Mouse (Mus musculus): Measurements from ENCODE around the gene Platr17. TPM values are rescaled to one million over a fixed set of nuclear protein-coding genes. Genes with fewer than 3 reads are reported as not detected.
A peak's percentile ranks its signal among the peaks of the same experiment; 100 is the strongest.

Gene Platr17
- polyA plus RNA-seq, 1 experiment from 2014 or later: 0.19 TPM

GRCm38 (mm10) chr17:33928251-33928947, 23.5 kb downstream of the Platr17 start:
- DNase-seq (ENCODE audit: extremely low spot score, low spot score): no peak
- Histone ChIP-seq H3K27me3 (ENCODE audit: poor library complexity, severe bottlenecking) (peaks cover 4% of the 10 kb centered on the region; the same call in 1 of the 2 replicates), H3K4me1 (peaks cover 51% of the 10 kb centered on the region), H3K9me3 (no peaks in the 10 kb centered on the region), H3K36me3 (replicated peaks) (peaks cover 44% of the 10 kb centered on the region), H3K4me3 (peak overlapping the region; percentile 98), H3K27ac (peak overlapping the region; percentile 92)
- WGBS: 68% methylated on average over 21 of the region's 21 CpGs

- Histone ChIP-seq H3K36me3 (replicated peaks) (peaks cover 56% of the 10 kb centered on the region), H3K4me1 (peaks cover 51% of the 10 kb centered on the region), H3K27me3 (ENCODE audit: poor library complexity, severe bottlenecking) (peaks cover 4% of the 10 kb centered on the region; the same call in 1 of the 2 replicates), H3K27ac (peak within 1 kb of the TSS; percentile 92), H3K9me3 (no peaks in the 10 kb centered on the region), H3K4me3 (peak within 1 kb of the TSS; percentile 98)
- DNase-seq (ENCODE audit: extremely low spot score, low spot score): peak; percentile 93
- WGBS: under 1% methylated on average over 80 of the region's 80 CpGs
These were observed 24.7 kb downstream of the Platr17 start, which contains the start of gene Rgl2 for GRCm38 (mm10) chr17:33929371-33930279. Gene Rgl2, plus strand, starts transcription at chr17:33929543.

- H3K4me3 ChIP-seq: peak overlapping the region; percentile 98
- peaks cover 4% of the 10 kb centered on the region; the same call in 1 of the 2 replicates for H3K27me3 ChIP-seq (ENCODE audit: poor library complexity, severe bottlenecking)
- no peak for DNase-seq (ENCODE audit: extremely low spot score, low spot score)
- WGBS: under 1% methylated on average over 45 of the region's 45 CpGs
- peak overlapping the region; percentile 92 for H3K27ac ChIP-seq
- peaks cover 57% of the 10 kb centered on the region for H3K36me3 ChIP-seq (replicated peaks)
- H3K4me1 ChIP-seq: peaks cover 49% of the 10 kb centered on the region
- no peaks in the 10 kb centered on the region for H3K9me3 ChIP-seq
These were observed 25.6 kb downstream of the Platr17 start for GRCm38 (mm10) chr17:33930280-33931158.

- no peak for DNase-seq (ENCODE audit: extremely low spot score, low spot score)
- Histone ChIP-seq H3K9me3 (no peaks in the 10 kb centered on the region), H3K36me3 (replicated peaks) (peaks cover 57% of the 10 kb centered on the region), H3K4me3 (peak overlapping the region; percentile 98), H3K27ac (peak overlapping the region; percentile 92), H3K27me3 (ENCODE audit: poor library complexity, severe bottlenecking) (peaks cover 4% of the 10 kb centered on the region; the same call in 1 of the 2 replicates), H3K4me1 (peaks cover 48% of the 10 kb centered on the region)
- WGBS: 33% methylated on average over 18 of the region's 18 CpGs
These were observed 26.4 kb downstream of the Platr17 start for GRCm38 (mm10) chr17:33931159-33931866.

- Histone ChIP-seq H3K27me3 (ENCODE audit: poor library complexity, severe bottlenecking) (peaks cover 4% of the 10 kb centered on the region; the same call in 1 of the 2 replicates), H3K4me3 (peak overlapping the region; percentile 23), H3K4me1 (peaks cover 48% of the 10 kb centered on the region), H3K9me3 (no peaks in the 10 kb centered on the region), H3K27ac (no peak overlapping the region), H3K36me3 (replicated peaks) (peaks cover 57% of the 10 kb centered on the region)
- DNase-seq (ENCODE audit: extremely low spot score, low spot score): no peak
- 93% methylated on average over 11 of the region's 11 CpGs for WGBS
These were observed 27.0 kb downstream of the Platr17 start for GRCm38 (mm10) chr17:33931947-33932346.

- 92% methylated on average over 14 of the region's 14 CpGs for WGBS
- peaks cover 4% of the 10 kb centered on the region; the same call in 1 of the 2 replicates for H3K27me3 ChIP-seq (ENCODE audit: poor library complexity, severe bottlenecking)
- DNase-seq (ENCODE audit: extremely low spot score, low spot score): no peak
- H3K9me3 ChIP-seq: no peaks in the 10 kb centered on the region
- peaks cover 60% of the 10 kb centered on the region for H3K36me3 ChIP-seq (replicated peaks)
- no peak overlapping the region for H3K27ac ChIP-seq
- H3K4me3 ChIP-seq: peak overlapping the region; percentile 23
- peaks cover 48% of the 10 kb centered on the region for H3K4me1 ChIP-seq
These were observed 27.5 kb downstream of the Platr17 start for GRCm38 (mm10) chr17:33932448-33932847.

- peaks cover 60% of the 10 kb centered on the region for H3K36me3 ChIP-seq (replicated peaks)
- H3K27ac ChIP-seq: no peak overlapping the region
- peak overlapping the region; percentile 23 for H3K4me3 ChIP-seq
- WGBS: 91% methylated on average over 15 of the region's 15 CpGs
- peaks cover 4% of the 10 kb centered on the region; the same call in 1 of the 2 replicates for H3K27me3 ChIP-seq (ENCODE audit: poor library complexity, severe bottlenecking)
- H3K4me1 ChIP-seq: peaks cover 43% of the 10 kb centered on the region
- H3K9me3 ChIP-seq: no peaks in the 10 kb centered on the region
- DNase-seq (ENCODE audit: extremely low spot score, low spot score): no peak
These were observed 28.0 kb downstream of the Platr17 start for GRCm38 (mm10) chr17:33932970-33933369.

GRCm38 (mm10) chr17:33935422-33936055, 30.6 kb downstream of the Platr17 start:
- H3K27ac ChIP-seq: no peak overlapping the region
- no peak for DNase-seq (ENCODE audit: extremely low spot score, low spot score)
- peaks cover 4% of the 10 kb centered on the region; the same call in 1 of the 2 replicates for H3K27me3 ChIP-seq (ENCODE audit: poor library complexity, severe bottlenecking)
- peak overlapping the region; percentile 5; the same call in 1 of the 2 replicates for H3K4me3 ChIP-seq
- H3K4me1 ChIP-seq: peaks cover 36% of the 10 kb centered on the region
- H3K36me3 ChIP-seq (replicated peaks): peaks cover 71% of the 10 kb centered on the region
- WGBS: 87% methylated on average over 21 of the region's 21 CpGs
- no peaks in the 10 kb centered on the region for H3K9me3 ChIP-seq

GRCm38 (mm10) chr17:33936993-33937392, 32.1 kb downstream of the Platr17 start:
- Histone ChIP-seq H3K9me3 (no peaks in the 10 kb centered on the region), H3K4me3 (peak overlapping the region; percentile 12; the same call in 1 of the 2 replicates), H3K36me3 (replicated peaks) (peaks cover 72% of the 10 kb centered on the region), H3K4me1 (peaks cover 35% of the 10 kb centered on the region), H3K27ac (no peak overlapping the region), H3K27me3 (ENCODE audit: poor library complexity, severe bottlenecking) (no peaks in the 10 kb centered on the region)
- no peak for DNase-seq (ENCODE audit: extremely low spot score, low spot score)
- 87% methylated on average over 15 of the region's 15 CpGs for WGBS

- Histone ChIP-seq H3K36me3 (replicated peaks) (peaks cover 72% of the 10 kb centered on the region), H3K27me3 (ENCODE audit: poor library complexity, severe bottlenecking) (no peaks in the 10 kb centered on the region), H3K27ac (no peak overlapping the region), H3K4me3 (peak overlapping the region; percentile 96), H3K4me1 (peaks cover 26% of the 10 kb centered on the region), H3K9me3 (no peaks in the 10 kb centered on the region)
- 83% methylated on average over 11 of the region's 11 CpGs for WGBS
- no peak for DNase-seq (ENCODE audit: extremely low spot score, low spot score)
These were observed 33.8 kb downstream of the Platr17 start for GRCm38 (mm10) chr17:33938783-33939182.

GRCm38 (mm10) chr17:33940206-33940805, 35.4 kb downstream of the Platr17 start, which contains the start of the genes Pfdn6 and Wdr46:
Gene Pfdn6, minus strand, starts transcription at chr17:33940343.
Gene Wdr46, plus strand, starts transcription at chr17:33940660.
- peak within 1 kb of the TSS; percentile 96 for H3K4me3 ChIP-seq
- H3K4me1 ChIP-seq: peaks cover 26% of the 10 kb centered on the region
- H3K27me3 ChIP-seq (ENCODE audit: poor library complexity, severe bottlenecking): no peaks in the 10 kb centered on the region
- DNase-seq (ENCODE audit: extremely low spot score, low spot score): peak; percentile 89
- H3K9me3 ChIP-seq: no peaks in the 10 kb centered on the region
- peak within 1 kb of the TSS; percentile 89 for H3K27ac ChIP-seq
- under 1% methylated on average over 36 of the region's 36 CpGs for WGBS
- H3K36me3 ChIP-seq (replicated peaks): peaks cover 72% of the 10 kb centered on the region
